Mouse (Mus musculus) Patski (cell line): ENCODE measurements around the gene Kras. TPM values are rescaled to one million over a fixed set of nuclear protein-coding genes. Genes with fewer than 3 reads are reported as not detected.
A peak's percentile ranks its signal among the peaks of the same experiment; 100 is the strongest.

Experiments
- ATAC-seq: fragments of 100-300 bp; one replicate; pipeline ENCODE4 v1.8.0; 2021
- CTCF ChIA-PET: fragments of 350-600 bp; sonication (Branson Sonifier 250); formaldehyde crosslinking; loops from one replicate; lab custom pipeline; 2022; ENCODE audit warnings: inconsistent platforms; lab: Charles Lee
- POLR2A ChIA-PET: fragments of 350-600 bp; sonication (Branson Sonifier 250); formaldehyde crosslinking; loops from one replicate; lab custom pipeline; 2022; ENCODE audit warnings: antibody characterized with exemption, inconsistent platforms; lab: Charles Lee
- DNase-seq: peaks from one replicate; pipeline ENCODE4 v3.0.0-alpha.2; 2011; ENCODE audit warnings: low read depth, low spot score
- H3K27me3 ChIP-seq: fragments of 371-371 bp; one replicate; pipeline ENCODE4 v1.5.1; 2021
- CTCF ChIP-seq: fragments of 100-300 bp; IDR thresholded peaks from one replicate; pipeline ENCODE4 v1.5.1; 2021
- in situ Hi-C: fragments of 300-500 bp; cut with MboI; formaldehyde crosslinking; loops from 3 replicates; pipeline ENCODE4 v1.11.1; 2018; ENCODE audit warnings: low pct_unique_long_range_greater_than_20kb, mixed read lengths
- polyA plus RNA-seq: library from polyadenylated mRNA; unstranded; gene quantifications from one replicate; pipeline ENCODE4 v1.2.3, GENCODE M21; 2021

Gene Kras
- polyA plus RNA-seq, result 59.2 TPM

DNA sequence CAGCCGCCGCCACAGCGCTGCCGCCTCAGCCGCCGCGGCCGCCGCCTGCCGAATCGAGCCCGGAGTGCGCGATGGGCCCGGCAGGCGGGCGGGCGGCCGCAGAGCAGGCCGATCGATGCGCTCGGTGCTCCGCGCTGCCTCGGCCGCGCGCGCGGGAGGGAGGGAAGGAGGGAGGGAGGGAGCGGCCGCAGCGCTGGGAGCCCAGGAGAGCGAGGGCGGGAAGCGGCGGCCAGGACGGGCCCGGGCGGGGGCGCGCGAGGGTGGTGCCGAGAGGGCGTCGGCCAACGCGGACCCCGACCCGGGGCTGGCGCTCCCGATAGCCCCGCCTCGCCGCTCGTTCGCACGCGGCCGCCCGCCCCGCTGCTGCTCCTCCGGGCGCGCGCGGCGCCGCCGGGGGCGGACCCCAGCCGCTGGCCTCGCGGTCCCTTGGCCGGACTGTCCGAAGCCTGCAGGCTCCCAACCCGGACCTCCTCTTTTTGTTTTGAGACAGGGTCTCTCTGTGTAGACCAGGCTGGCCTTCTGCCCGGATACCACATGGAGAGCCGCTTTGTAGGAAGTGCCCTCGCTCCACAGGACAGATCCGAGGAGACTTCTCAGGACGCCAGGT lies at the start of gene Kras:
TSS of gene Kras (minus strand) at position 55 of the 607 bp plus-strand sequence.
- in situ Hi-C loops, result no loop called here

DNA sequence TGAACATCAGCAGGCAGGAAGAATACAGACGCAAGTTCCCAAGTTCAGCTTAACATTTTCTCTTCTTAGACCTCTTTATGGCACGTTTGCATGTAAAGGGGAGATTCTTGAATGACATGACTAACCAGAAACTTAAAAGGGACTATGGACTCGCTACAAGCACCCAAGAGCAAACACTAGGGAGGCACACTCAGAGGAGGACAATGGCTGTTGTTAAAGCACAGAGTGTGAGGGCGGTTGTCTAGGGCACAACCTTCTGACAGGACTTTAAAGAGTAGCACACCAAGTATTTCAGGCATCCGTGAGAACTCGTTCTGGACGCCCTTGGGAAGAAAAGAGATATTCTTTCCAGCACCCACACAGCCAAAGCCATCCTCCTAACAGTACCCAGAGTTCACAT lies 47.6 kb upstream of the Kras start:
- TF ChIP-seq CTCF, result no peak
- CTCF ChIA-PET, result interaction anchor here (1.9 kb wide), 1 partner anchor 18 kb away, joined by 3 read pairs; no protein-coding TSS in a partner anchor
- ATAC-seq, result no peak
- DNase-seq, result no peak
- POLR2A ChIA-PET, result no interaction called here
- H3K27me3 ChIP-seq, result no peaks in the 10 kb centered on the region
- in situ Hi-C loops, result no loop called here

More for the DNA sequence above, at the start of gene Kras:
- no peaks in the 10 kb centered on the region for H3K27me3 ChIP-seq
- ChIA-PET CTCF (interaction anchor here (5.0 kb wide), 1 partner anchor 91 kb away, joined by 17 read pairs; no protein-coding TSS in a partner anchor), POLR2A (no interaction called here)
- ATAC-seq (peak; percentile 89), DNase-seq (peak; percentile 24)
- no peak for TF ChIP-seq CTCF

DNA sequence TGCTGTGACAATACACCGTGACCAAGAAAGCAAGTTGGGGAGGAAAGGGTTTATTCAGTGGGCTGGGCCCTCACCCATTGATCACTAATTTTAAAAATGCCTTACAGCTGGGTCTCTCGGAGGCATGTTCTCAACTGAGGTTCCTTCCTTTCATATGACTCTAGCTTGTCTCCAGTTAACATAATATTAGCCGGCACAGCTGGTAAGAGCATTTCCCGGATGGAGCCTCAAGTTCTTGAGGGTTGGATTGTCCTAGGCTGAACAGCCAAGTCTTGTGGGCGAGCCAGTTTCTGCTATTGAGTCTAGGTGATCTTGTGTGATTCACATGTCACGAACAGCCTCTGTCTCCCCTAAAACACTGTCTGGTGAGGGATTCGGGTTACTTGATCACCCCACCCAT lies 46.9 kb upstream of the Kras start:
- ChIA-PET CTCF (interaction anchor here (1.9 kb wide), 1 partner anchor 18 kb away, joined by 3 read pairs; no protein-coding TSS in a partner anchor), POLR2A (no interaction called here)
- no peak for ATAC-seq
- DNase-seq, result no peak
- in situ Hi-C loops, result no loop called here
- H3K27me3 ChIP-seq, result no peaks in the 10 kb centered on the region
- no peak for TF ChIP-seq CTCF

DNA sequence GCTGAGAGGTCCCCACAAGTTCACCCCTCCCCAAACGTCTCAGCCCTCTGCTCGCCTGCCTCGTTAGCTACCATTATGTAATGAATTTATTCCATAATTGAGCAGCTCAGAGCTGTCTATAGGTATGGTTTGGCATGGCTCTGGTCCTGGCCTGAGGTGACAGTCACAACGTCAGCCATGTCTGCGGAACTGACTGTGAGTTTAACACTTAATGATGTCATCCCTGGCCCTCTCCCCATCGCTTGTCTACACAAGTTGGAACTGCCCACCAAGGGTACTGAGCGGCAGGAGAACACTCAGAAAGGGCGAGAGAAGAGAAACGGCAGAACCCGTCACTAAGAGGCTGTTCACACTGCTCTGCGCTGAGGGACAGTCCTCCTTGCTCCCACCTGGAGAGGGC lies 45.1 kb upstream of the Kras start:
- ChIA-PET CTCF (interaction anchor here (1.0 to 1.5 kb wide), 3 partner anchors 22 to 52 kb away, joined by 3 read pairs; no protein-coding TSS in a partner anchor), POLR2A (no interaction called here)
- in situ Hi-C loops, result no loop called here
- DNase-seq (no peak), ATAC-seq (no peak)
- TF ChIP-seq CTCF, result no peak
- no peaks in the 10 kb centered on the region for H3K27me3 ChIP-seq

DNA sequence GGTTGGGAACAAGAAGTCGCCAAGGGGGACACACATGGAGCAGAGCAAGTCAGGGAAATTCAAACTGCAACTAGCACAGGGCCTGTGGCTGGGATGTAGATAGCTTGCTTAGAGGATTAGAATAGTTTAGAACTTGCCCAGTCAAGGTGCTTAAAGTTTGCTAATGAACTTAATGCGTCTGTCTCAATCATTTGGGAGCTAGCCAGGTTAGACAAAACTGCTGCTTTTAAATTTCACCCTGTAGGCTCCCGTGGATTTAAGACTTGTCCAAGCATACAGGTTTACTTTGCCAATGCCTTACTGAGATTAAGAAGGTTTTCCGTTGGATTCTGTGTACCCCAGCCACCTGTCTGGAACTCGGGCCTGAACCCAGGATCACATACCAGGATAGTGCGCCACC lies 43.1 kb upstream of the Kras start:
- in situ Hi-C loops, result no loop called here
- H3K27me3 ChIP-seq, result peaks cover 5% of the 10 kb centered on the region
- no peak for DNase-seq
- TF ChIP-seq CTCF, result no peak
- ATAC-seq, result no peak
- CTCF ChIA-PET, result interaction anchor here (0.9 to 1.2 kb wide), 2 partner anchors 8 to 62 kb away, joined by 3 read pairs; no protein-coding TSS in a partner anchor
- POLR2A ChIA-PET, result interaction anchor here (0.7 kb wide), 1 partner anchor 46 kb away, joined by 7 read pairs; no protein-coding TSS in a partner anchor

DNA sequence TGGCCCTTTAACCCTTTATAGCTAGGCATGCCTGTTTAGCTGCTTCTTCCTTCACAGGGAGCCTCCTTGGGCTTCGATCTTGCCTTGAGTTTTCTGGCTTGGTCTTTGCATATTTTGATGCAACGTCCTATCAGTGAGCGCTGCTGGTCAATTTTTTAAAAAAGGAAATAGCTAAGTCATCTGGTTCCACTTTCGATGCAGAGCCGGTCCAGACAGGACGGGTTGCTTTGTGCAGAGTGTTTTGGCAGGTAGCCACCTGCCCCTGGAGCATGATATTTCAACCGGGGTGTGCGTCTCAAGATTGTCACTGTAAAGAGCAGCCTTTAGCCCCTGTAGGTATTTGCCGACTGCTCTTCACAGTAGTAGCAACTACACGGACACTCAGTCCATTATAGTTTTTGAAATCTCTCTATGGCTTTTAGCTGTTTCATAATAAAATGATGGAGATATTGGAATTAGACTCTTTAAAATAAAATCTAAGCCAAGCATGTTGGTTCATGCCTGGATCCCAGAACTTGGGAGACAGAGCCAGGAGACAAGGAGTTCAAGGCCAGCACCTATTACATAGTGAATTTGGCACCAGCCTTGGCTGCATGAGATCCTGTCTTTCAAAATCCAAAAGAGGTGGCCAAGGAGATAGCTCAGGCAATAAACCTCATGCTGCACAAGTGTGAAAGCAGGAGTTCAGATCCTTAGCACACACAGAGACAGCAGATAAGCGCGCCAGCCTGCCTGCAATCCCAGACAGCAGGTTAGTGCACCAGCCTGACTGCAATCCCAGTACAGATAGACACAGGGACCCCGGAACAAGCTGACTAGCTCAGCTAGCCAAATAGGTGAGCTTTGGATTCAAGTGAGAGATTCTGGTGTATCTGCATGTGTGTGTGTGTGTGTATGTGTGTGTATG lies 41.6 kb upstream of the Kras start:
- ATAC-seq, result no peak
- TF ChIP-seq CTCF, result no peak
- no peak for DNase-seq
- H3K27me3 ChIP-seq, result peaks cover 5% of the 10 kb centered on the region
- POLR2A ChIA-PET, result no interaction called here
- CTCF ChIA-PET, result no interaction called here
- in situ Hi-C loops, result no loop called here

DNA sequence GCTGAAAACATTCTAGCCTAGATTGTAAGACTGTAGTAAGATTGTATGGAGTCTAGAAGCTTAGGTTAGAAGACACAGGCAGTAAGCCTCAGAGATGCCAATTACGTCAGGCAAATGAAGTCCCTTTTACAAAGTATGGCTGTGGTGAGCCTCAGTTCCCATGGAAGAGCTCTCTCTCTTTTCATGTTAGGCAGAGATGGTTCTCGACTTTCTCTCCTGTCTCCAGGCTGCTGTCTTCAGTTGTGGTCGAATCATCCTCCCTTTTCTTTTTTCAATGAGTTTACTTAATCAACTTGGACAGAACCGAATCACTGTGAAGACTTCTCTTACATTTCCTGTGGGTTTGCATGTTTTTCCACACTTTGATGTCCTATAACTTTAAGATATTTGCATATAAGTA lies 35.6 kb upstream of the Kras start:
- DNase-seq (no peak), ATAC-seq (no peak)
- in situ Hi-C loops, result no loop called here
- CTCF ChIA-PET, result no interaction called here
- H3K27me3 ChIP-seq, result peaks cover 5% of the 10 kb centered on the region
- no peak for TF ChIP-seq CTCF
- POLR2A ChIA-PET, result interaction anchor here (0.5 kb wide), 1 partner anchor 26 kb away, joined by 3 read pairs; no protein-coding TSS in a partner anchor

DNA sequence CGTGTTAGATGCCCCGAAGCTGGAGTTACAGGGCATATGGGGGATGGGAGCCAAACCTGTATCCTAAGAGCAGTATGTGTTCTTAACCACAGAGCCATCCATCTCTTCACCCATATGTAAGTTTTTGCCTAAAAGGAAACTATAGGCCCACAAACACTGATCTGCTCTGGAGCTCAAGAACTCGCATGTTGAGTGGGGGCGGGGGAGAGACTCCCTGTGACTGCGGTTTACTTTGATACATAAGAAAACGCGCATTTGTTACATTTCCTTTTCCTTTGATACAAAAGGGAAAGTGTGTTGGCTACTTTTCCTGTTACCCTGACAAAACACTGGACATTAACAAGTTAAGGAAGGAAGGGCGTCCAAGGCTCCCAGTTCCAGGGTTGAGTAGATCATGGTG lies 34.2 kb upstream of the Kras start:
- ATAC-seq, result no peak
- ChIA-PET POLR2A (no interaction called here), CTCF (interaction anchor here (1.4 kb wide), 1 partner anchor 9 kb away, joined by 3 read pairs; no protein-coding TSS in a partner anchor)

DNA sequence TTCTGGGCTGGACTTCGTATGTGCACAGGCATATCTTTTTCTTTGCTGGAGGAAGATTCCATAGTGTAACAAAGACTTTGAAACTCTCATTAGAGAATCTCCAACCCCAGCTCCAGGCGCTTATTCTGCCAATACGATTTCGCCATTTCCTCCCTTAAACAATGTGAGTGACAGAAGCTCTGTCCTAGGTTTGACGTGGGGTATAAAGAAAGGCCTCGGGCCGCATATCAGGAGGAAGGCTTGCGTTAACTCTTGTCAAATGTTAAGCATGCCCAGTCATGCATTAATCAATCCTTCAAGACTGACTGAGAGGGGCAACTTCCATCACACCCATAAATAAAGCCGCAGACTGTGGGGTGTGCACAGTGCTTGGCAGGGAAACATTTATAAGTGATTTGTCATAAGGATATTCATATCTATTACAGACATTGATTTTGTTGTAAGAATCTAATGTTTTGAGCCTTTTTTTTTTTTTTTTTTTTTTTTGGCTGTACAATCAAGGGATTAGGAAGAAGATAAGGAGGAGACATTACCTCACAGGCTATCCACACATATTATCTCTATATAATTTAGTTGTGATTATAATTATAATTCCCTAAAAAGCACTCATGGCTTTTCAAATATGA lies 27.2 kb upstream of the Kras start:
- POLR2A ChIA-PET, result no interaction called here
- in situ Hi-C loops, result no loop called here
- no peaks in the 10 kb centered on the region for H3K27me3 ChIP-seq
- no peak for TF ChIP-seq CTCF
- CTCF ChIA-PET, result interaction anchor here (1.2 kb wide), 1 partner anchor 11 kb away, joined by 4 read pairs; no protein-coding TSS in a partner anchor
- no peak for DNase-seq
- ATAC-seq, result no peak

More for the DNA sequence above, 34.2 kb upstream of the Kras start:
- no peak for TF ChIP-seq CTCF
- no peak for DNase-seq
- in situ Hi-C loops, result loop anchor here (5.0 kb wide), 1 partner anchor 48 kb away; no protein-coding TSS in a partner anchor
- no peaks in the 10 kb centered on the region for H3K27me3 ChIP-seq

DNA sequence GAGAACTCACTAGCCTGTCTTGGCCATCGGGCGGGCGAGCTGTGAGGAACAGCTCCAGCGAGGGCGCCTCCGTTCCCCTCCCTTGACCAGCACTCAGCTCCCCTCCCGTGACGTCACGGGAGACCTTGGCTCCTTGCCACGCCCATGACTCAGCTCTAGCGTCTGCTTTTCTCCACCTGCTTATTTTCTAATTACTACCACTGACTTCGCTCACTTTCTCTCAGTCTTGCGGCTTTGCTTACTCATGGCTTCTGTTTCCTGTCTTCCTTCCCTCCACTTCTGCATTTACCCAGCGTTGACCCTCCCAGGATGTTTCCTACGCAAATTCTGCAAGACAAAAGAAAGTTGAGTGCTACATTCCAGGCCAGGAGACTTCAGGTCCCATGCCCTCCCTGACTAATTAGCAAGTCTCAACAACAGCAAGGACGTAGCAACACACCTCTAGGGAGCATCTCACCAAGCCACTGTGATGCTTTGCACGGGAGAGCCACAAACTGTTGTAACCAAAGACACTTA lies 26.3 kb upstream of the Kras start:
- no peaks in the 10 kb centered on the region for H3K27me3 ChIP-seq
- in situ Hi-C loops, result no loop called here
- ChIA-PET POLR2A (no interaction called here), CTCF (interaction anchor here (1.2 kb wide), 1 partner anchor 12 kb away, joined by 4 read pairs; no protein-coding TSS in a partner anchor)
- TF ChIP-seq CTCF, result no peak
- no peak for ATAC-seq
- peak; percentile 35 for DNase-seq
